Mouse (Mus musculus): Measurements from ENCODE around the gene Txnrd2.
A peak's percentile ranks its signal among the peaks of the same experiment; 100 is the strongest.

Txnrd2 gene

DNA sequence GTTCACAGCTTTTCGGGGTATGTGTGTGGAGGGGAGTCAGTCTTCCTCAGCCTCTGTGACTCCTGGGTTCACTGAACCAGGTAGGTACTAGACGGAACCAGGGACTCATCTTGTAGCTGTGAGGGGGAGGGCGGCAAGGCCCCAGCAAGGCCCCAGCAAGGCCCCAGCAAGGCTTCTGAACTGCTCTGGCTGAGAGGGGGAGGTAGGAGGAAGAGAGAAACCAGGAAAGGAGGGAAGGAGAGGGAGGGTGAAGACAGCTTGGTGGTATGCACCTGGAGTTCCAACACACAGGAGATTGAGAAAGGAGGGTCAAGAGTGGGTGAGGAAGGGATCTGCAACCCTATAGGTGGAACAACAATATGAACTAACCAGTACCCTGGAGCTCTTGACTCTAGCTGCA is 9.3 kb upstream of the Txnrd2 start:
- DNase-seq (ENCODE audit: low read depth): no peak

DNA sequence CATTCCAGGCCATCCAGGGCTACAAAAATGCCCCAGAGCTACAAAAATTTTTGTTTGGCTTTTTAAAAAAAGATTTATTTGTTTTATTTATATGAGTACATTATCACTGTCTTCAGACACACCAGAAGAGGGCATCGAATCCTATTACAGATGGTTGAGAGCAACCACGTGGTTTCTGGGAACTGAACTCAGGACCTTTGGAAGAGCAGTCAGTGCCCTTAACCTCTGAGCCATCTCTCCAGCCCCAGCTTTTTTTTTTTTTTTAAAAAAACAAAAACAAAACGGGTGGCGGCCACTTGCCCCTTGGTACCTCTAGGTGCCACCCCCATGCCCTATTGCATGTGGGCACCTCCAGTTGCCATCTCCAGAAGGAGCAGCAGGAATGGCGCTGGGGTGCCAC is 8.7 kb upstream of the Txnrd2 start:
- no peak for DNase-seq (ENCODE audit: low read depth)

DNA sequence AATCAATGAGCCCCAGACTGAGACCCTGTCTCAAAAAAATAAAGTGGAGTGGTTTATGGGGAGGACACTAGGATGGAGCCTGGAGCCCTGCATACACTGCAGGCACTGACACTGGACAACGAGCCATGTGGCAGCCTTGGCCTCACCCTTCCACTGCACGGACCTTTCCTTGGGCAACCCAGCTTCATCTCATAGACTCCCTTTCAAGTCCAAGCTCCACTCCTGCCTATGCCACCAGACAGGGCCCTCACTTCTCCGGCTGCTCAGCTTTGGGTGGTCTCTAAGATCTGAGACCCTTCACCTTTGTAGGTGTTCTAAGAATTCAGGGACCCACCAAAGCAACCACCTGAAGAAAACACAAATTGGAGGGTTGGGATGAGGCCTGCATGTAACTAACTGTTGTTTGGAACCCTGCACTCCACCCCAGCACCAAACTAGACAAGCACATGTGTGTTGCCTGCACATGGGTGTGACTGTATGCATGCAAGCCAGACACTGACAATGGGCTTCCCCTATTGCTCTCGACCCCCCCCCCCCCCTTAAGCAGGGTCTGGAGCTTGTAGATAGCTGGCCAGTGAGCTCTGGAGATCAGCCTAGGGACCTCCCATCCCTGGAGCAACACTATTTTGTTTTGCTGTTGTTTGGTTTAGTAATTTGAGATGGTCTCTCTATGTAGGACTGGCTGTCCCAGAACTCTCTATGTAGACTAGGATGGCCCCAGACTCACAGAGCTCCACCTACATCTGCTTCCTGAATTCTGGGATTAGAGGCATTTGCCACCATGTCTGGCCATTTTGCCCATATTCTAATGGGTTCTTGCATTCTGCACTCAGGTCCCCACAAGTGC is 7.2 kb upstream of the Txnrd2 start:
- no peak for DNase-seq (ENCODE audit: low read depth)

- DNase-seq (ENCODE audit: low read depth): peak; percentile 46
Measured at GRCm38 (mm10) chr16:18419603-18420026, 6.6 kb upstream of the Txnrd2 start.

DNA sequence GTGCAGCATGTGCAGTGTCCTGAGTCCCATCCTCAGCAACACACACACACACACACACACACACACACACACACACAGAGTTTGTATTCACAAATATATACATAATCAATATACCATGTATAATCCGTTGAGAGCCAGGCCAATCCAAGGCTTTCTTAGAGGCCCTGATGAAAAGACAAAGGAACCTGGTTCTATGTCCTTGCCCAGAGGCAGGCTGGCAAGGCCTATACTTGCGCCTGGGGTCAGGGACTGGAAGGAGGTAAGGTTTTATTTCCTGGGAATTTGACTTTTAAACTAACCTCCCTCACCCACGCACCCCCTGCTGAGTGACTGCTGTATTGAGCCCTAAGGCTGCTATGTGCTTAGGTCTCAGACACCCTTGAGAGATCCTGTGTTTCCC is 5.6 kb upstream of the Txnrd2 start:
- no peak for DNase-seq (ENCODE audit: low read depth)

GRCm38 (mm10) chr16:18423203-18423914 is 2.8 kb upstream of the Txnrd2 start:
- no peak for DNase-seq (ENCODE audit: low read depth)

GRCm38 (mm10) chr16:18423915-18424265 is 2.3 kb upstream of the Txnrd2 start:
- DNase-seq (ENCODE audit: low read depth): no peak

DNA sequence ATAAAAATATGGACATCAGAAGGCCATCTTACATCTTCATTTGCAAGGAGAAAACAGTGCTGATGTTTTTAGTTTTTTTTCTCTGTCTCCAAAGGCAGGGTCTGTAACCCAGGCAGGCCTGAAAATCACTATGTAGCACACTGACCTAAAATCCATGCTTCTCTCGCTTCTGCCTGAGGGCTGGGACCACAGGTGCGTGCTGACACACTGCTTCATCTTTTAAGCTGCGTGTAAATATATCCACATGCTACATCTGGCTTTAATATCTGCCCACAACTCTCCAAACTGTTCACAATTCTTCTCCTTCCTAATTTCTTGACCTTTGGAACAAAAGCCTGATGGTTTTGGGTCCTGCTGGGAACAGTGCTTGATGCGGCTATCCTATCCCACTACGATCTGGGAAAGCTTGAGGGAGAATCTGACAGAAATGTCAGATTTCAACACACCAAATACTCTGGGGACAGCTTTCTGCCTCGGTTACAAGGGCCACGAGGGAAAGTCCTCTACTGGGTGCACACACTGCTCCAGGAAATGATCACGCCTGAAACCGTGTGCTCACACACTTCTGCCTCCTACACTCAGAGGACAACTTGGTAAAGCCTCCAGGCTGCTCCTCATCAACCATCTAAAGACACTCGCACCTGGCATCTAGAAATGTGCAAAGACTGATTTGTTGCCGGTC is 1.7 kb upstream of the Txnrd2 start:
- DNase-seq (ENCODE audit: low read depth): no peak

DNA sequence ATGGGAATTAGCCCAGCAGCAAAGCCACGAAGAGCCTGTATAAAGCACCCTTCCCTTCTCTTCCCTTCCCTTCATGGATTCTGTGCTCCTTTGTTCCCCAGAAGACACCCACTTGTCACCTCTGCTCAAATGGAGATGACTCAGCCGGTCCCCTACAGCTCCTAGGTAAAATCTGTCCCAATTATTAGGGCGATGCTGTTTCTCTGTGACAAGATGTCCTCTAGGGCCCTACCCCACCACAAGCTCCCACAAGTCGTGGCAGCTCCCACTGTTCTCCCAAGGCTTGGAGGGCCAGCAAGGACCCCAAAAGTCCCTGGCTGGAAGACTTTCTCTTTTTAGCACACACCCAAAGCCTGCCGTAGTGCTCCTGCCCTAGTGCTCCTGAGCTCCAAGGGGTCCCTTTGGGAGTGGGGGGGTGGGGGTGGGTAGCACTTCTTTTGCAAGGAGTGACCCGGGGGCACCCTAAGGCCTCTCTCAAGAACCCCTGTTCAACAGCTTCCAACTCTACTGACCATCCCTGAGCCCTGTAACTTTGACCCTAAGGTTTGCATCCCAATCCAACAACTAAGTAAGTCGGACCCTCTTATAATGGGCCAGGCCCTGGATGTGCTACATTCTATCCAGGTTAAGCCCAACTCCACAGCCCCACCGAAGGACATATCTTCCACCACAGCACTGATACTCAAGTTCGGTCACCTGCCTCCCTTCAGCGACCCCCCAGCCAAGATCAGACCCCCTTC is 539 bp upstream of the Txnrd2 start:
- DNase-seq (ENCODE audit: low read depth): peak; percentile 39

DNA sequence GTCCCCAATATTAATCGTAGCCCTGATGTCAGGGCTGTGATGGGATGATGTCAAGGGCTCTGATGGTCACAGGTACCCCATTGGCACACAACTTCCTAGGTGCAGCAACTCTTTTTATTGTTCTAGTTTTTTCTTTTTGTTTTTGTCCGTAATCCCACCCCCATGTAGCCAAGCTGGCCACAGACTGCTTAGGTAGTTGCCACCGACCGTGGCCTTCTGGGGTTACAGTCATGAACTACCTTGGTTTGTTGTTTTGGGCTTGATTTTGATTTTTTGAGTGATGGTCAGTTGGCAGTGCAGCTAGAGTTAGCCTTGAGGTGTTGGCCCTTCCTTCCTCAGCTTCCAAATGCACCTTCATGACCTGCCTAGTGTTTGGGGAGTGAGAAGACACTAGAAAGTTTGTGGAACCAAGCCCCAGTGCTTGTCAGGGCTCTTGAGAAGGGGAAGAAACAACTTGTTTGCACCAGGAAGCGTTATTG is 657 bp downstream of the Txnrd2 start, which contains the start of gene Comt:
Comt (minus strand) TSS at position 51 of the 479 bp plus-strand sequence.
- peak; percentile 25 for DNase-seq (ENCODE audit: low read depth)

DNA sequence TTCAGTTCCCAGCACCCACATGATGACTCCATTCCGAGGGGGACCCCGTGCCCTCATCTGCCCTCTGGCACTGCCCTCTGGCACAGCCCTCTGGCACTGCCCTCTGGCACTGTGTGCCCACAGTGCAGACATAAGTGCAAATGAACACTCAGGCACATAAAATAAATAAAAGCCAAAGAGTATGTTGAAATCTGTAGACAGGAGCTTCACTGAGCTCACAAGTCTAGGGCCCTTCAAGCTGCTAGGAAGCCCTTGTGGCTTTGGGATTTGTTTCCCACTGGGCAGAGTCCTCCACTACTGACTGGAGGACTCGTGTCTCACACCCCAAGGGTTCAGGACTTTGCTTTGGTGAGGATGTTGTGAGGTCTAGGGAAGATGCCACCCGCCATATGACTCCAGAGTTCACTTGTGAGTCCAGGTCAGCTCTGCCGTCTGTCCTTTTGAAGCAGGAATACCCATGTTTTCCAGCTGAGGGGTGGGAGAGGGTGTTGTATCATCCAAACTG is 1.9 kb downstream of the Txnrd2 start:
- DNase-seq (ENCODE audit: low read depth): no peak

GRCm38 (mm10) chr16:18428516-18429042 is 2.4 kb downstream of the Txnrd2 start:
- no peak for DNase-seq (ENCODE audit: low read depth)

GRCm38 (mm10) chr16:18429641-18430040 is 3.5 kb downstream of the Txnrd2 start:
- no peak for DNase-seq (ENCODE audit: low read depth)

- no peak for DNase-seq (ENCODE audit: low read depth)
Measured at GRCm38 (mm10) chr16:18430641-18431212, 4.5 kb downstream of the Txnrd2 start.

DNA sequence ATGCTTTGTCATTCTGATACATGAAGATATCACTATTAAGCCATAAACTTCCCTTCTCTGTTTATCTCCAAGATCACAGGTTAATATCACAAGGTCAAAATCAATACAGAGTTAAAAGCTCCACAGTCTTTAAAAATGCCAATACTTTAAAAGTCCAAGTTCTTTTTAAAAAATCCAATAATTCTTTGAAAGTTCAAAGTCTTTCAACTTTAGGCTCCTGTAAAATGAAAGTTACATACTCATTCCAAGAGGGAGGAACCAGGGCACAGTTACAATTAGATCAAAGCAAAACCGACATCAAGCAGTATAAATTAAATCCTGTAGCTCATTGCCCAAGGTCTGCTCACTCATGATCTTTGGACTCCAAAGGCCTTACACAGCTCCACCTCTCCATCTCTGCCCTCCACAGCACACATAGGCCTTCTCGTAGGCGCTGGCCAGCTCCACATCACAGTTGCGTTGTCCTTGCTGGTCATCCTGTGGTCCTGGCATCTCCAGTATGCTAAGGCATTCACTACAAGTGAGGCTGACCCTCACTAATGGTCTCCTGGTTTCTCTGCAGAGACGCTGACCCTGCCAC is 7.2 kb downstream of the Txnrd2 start:
- no peak for DNase-seq (ENCODE audit: low read depth)

DNA sequence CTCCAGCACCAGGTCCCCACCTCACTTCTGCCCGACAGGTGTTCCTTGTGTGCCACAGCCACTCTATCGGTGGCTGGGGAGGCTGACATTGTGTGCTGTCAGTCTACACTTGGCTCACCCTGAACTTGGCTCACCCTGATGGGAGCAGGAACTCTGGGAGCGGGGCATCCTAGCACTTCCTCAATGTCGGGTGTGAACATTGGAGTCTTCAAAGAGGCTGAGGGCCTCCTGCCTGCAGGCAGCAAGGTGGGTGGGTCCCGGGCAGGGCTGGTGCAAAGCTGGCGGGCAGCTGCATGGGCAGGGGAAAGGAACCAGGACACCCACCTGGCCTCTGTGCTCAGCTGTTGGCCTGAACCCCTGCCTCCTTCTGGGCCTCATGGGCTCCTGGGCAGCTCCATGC is 9.9 kb downstream of the Txnrd2 start:
- DNase-seq (ENCODE audit: low read depth): no peak

GRCm38 (mm10) chr16:18443385-18443841 is 17.2 kb downstream of the Txnrd2 start:
- peak; percentile 80 for DNase-seq (ENCODE audit: low read depth)

- DNase-seq (ENCODE audit: low read depth): no peak
Measured at GRCm38 (mm10) chr16:18447243-18447642, 21.1 kb downstream of the Txnrd2 start.

DNA sequence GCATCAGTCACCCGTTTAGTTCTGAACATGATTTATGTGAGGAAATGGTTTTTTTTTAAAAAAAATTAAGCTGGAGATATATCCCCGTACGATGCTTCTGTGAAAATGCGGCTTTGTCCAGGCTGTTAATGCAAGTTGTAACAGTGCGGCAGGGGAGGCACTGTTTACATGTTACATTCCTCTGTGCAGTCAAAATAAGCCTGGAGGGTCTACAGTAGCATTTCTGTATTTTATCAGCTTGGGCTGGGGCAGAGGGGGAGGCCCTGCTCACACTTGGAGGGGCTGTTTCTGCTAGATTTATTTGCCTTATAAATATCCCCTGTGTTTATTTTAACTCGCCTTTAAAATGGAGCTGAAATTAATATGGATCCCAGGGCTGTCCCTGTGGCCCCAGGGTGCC is 21.9 kb downstream of the Txnrd2 start:
- DNase-seq (ENCODE audit: low read depth): no peak

DNA sequence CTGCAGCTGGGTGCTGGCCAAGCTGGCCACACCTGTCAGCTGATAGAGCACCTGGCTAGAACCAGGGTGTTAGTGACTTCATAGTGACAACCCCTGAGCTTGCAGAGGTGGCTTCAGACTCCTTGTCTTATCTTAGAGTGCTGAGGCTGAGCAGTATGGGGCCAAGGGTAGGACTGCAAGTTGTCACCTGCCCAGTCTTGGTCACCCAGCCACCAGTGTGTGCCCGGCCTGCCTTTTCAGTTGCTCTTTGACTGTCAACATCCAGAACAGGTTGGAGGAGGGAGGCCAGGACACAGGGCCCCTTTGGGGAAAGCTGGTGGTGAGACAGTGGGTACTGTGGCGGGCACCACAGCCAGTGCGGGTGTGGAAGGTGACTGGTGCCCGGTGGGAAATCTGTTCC is 22.8 kb downstream of the Txnrd2 start:
- no peak for DNase-seq (ENCODE audit: low read depth)
